Mouse (Mus musculus): ENCODE measurements around the gene Atp6v0b.
A peak's percentile ranks its signal among the peaks of the same experiment; 100 is the strongest.

The Atp6v0b gene

DNA sequence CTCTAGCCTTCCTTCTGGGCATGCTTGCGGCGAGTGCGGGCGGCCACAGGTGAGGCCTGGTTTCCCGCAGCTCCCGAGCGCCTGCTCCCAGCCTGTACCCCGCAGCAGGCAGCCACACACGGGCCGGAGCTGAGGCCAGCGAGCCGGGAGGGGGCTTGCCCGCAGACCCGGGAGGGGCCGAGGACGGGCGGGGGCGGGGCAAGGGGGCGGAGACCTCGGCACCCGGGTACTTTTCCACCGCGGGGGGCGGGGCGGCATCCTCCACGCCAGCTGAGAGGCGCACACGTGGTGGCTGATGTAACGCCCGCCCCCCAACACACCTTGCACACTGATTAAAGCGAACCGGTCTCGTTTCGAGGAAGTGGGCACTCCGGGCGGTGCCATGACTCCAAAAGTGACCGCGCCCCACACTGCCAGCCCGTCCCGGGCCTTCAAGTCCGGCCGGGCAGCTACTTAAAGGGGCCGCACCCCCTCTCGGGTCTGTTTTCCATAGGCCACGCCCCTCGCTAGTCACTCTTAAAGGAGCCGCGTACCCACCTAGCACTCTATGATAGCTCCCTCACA is 50.8 kb downstream of the Atp6v0b start:
- peak; percentile 79 for DNase-seq (ENCODE audit: low spot score)

GRCm38 (mm10) chr4:117835531-117836111 is 51.5 kb downstream of the Atp6v0b start:
- no peak for DNase-seq (ENCODE audit: low spot score)

- DNase-seq (ENCODE audit: low spot score): peak; percentile 43
These were observed 52.1 kb downstream of the Atp6v0b start for GRCm38 (mm10) chr4:117834845-117835530.

GRCm38 (mm10) chr4:117834457-117834844 is 52.7 kb downstream of the Atp6v0b start, which contains the start of gene Slc6a9:
TSS of gene Slc6a9 (plus strand) at chr4:117834506.
- no peak for DNase-seq (ENCODE audit: low spot score)

Measured in ovary, postnatal 10 days (tissue).